9 mouse cellular contexts compared by ENCODE assay signal in genomic region chr13:96593621-96594020, GRCm38 (mm10). TPM values are rescaled to one million over a fixed set of nuclear protein-coding genes. Genes with fewer than 3 reads are reported as not detected.
DNase-seq lines count a peak whose midpoint lies in the region; TF ChIP-seq lines count a peak whose summit lies in the region.
"Had no signal": no experiment of that assay in that cellular context is flagged by ENCODE, and none has a peak within 500 bp of the region (broad histone marks: within the 10 kb centered on the region; RNA-seq: fewer than 3 reads in every experiment).

No protein-coding gene starts in this region.

- no peaks in the 10 kb centered on the region for H3K9me3 ChIP-seq in ES-E14 (ENCODE audit: control insufficient read depth, insufficient read depth, low read depth, low read length)
- H3K9me3 ChIP-seq: hindbrain, embryonic 15.5 days; stomach, embryonic 15.5 days had no signal

- no peak overlapping the region for H3K4me3 ChIP-seq in ES-E14 (ENCODE audit: insufficient read depth in 1 of 2, low read depth in 1 of 2, low read length in 2 of 2, poor library complexity in 1 of 2, severe bottlenecking in 1 of 2)
- H3K4me3 ChIP-seq: hindbrain, embryonic 15.5 days; stomach, embryonic 15.5 days had no signal

- H3K36me3 ChIP-seq in ES-E14 (ENCODE audit: control insufficient read depth, insufficient read depth, low read length, poor library complexity, severe bottlenecking): no peaks in the 10 kb centered on the region
- H3K36me3 ChIP-seq: hindbrain, embryonic 15.5 days; stomach, embryonic 15.5 days had no signal

- 2% methylated on average over 1 of the region's 1 CpGs for WGBS in large intestine, adult 2 months

- in situ Hi-C loops in ES-E14 (cut with MboI; ENCODE audit: low sequenced_read_pairs in 2 of 2, unreplicated experiment in 2 of 2): no loop called here

- peak; percentile 35 for DNase-seq in kidney, postnatal 14 days
- no peak for DNase-seq in kidney, postnatal 4 days
- DNase-seq in ES-E14 (ENCODE audit: low read depth, low spot score) (peak; percentile 12), adipocyte (ENCODE audit: low spot score) (peak; percentile 69)
- DNase-seq in large intestine, adult 2 months (ENCODE audit: low read depth, low spot score): peak; percentile 28
- no peak for DNase-seq in thymus, postnatal 36 days
- no peak for DNase-seq in thymus, postnatal 25 days

- no peak overlapping the region for H3K9ac ChIP-seq in ES-E14 (ENCODE audit: insufficient read depth, low read depth, low read length, poor library complexity, severe bottlenecking)
- H3K9ac ChIP-seq: hindbrain, embryonic 15.5 days; stomach, embryonic 15.5 days had no signal

- H3K27ac ChIP-seq in ES-E14 (ENCODE audit: insufficient read depth, low read depth, low read length, poor library complexity, severe bottlenecking): no peak overlapping the region
- H3K27ac ChIP-seq: hindbrain, embryonic 15.5 days; stomach, embryonic 15.5 days had no signal

- no peaks in the 10 kb centered on the region for H3K4me1 ChIP-seq in ES-E14 (ENCODE audit: control insufficient read depth in 2 of 2, insufficient read depth in 2 of 2, low read length in 2 of 2, poor library complexity in 1 of 2)

TF ChIP-seq in ES-E14, 5 proteins besides CTCF, POLR2A, EP300 and RAD21:
- TF ChIP-seq CHD2 (IDR thresholded peaks at IDR 0.05; ENCODE audit: low read depth, low read length) (no peak), MAFK (IDR thresholded peaks at IDR 0.05; ENCODE audit: insufficient read depth, low read depth, low read length) (no peak), ZNF384 (IDR thresholded peaks at IDR 0.05; ENCODE audit: low read depth, low read length) (peak; percentile 79), HCFC1 (IDR thresholded peaks at IDR 0.05; ENCODE audit: borderline replicate concordance, insufficient read depth, low read length) (no peak), ZC3H11A (IDR thresholded peaks at IDR 0.05; ENCODE audit: borderline replicate concordance, low read depth, low read length) (peak; percentile 66; the same call in 1 of the 2 replicates)
TF ChIP-seq in ES-E14: peak in this region for 2.

RNA-seq across cellular contexts. Expression of gene Col4a3bp, which starts 51.2 kb away (rescaled TPM):
- total RNA-seq in ES-E14 (2012; rRNA removed): 21.8 and 23.6 TPM in 2 replicates
- 5.4 and 15.0 TPM in 2 replicates for polyA plus RNA-seq in large intestine, adult 2 months (2012; rRNA removed)

RNA-seq across cellular contexts. Expression of gene Polk, which starts 51.2 kb away (rescaled TPM):
- total RNA-seq in ES-E14 (2012; rRNA removed): 23.7 and 26.3 TPM in 2 replicates
- polyA plus RNA-seq in large intestine, adult 2 months (2012; rRNA removed): 1.0 and 1.6 TPM in 2 replicates

Comparison
In these comparisons a context has a peak if more than half of its experiments do, and no peak if none do; other contexts are left out.
1. DNase-seq: peak in kidney, postnatal 14 days (single experiment), ES-E14 (single experiment), adipocyte (single experiment) and large intestine, adult 2 months (single experiment); none in kidney, postnatal 4 days (0 of 2), thymus, postnatal 36 days (0 of 2) and thymus, postnatal 25 days (single experiment).